Mouse (Mus musculus) MEL (cell line): ENCODE measurements around the gene Mei4. TPM values are rescaled to one million over a fixed set of nuclear protein-coding genes. Genes with fewer than 3 reads are reported as not detected.

Experiments used
- DNase-seq: peaks from one replicate; pipeline ENCODE4 v3.0.0; 2011; ENCODE audit warnings: low read depth, low spot score
- H3K27ac ChIP-seq: 2 replicates; pipeline ENCODE4 v1.5.1; 2012; ENCODE audit warnings: low read depth, mild to moderate bottlenecking, control low read depth, low read length, moderate library complexity; ENCODE audit not compliant: control insufficient read depth
- H3K27me3 ChIP-seq, 2 experiments: fragments of 150-350 bp in 1 of 2; sonication (generic) in 1 of 2; 2 replicates each; pipeline ENCODE4 v1.6.1; 2012; ENCODE audit warnings: low read length in 2 of 2, mild to moderate bottlenecking in 2 of 2, improper control_type of control experiment in 1 of 2, moderate library complexity in 1 of 2; ENCODE audit not compliant: insufficient read depth in 2 of 2, control insufficient read depth in 1 of 2
- H3K36me3 ChIP-seq, 2 experiments: 2 replicates each; pipeline ENCODE4 v1.6.1; 2012 to 2014; ENCODE audit warnings: low read length in 2 of 2, improper control_type of control experiment in 1 of 2, inconsistent platforms in 1 of 2, mild to moderate bottlenecking in 1 of 2; ENCODE audit not compliant: insufficient read depth in 2 of 2, control insufficient read depth in 1 of 2
- H3K4me1 ChIP-seq, 2 experiments: fragments of 150-350 bp in 1 of 2; sonication (generic) in 1 of 2; 2 replicates each; pipeline ENCODE4 v1.6.1; 2012; ENCODE audit warnings: low read length in 2 of 2, improper control_type of control experiment in 1 of 2, mild to moderate bottlenecking in 1 of 2; ENCODE audit not compliant: insufficient read depth in 2 of 2, control insufficient read depth in 1 of 2
- H3K4me3 ChIP-seq, 2 experiments: fragments of 150-350 bp in 1 of 2; sonication (generic) in 1 of 2; 2 replicates each; pipeline ENCODE4 v1.5.1; 2012; ENCODE audit warnings: low read depth in 2 of 2, low read length in 2 of 2, mild to moderate bottlenecking in 2 of 2, moderate library complexity in 2 of 2, control low read depth in 1 of 2, improper control_type of control experiment in 1 of 2; ENCODE audit not compliant: control insufficient read depth in 1 of 2, insufficient read depth in 1 of 2
- H3K79me2 ChIP-seq: 2 replicates; pipeline ENCODE4 v1.6.1; 2012; ENCODE audit warnings: mild to moderate bottlenecking, low read length, moderate library complexity; ENCODE audit not compliant: control insufficient read depth, poor library complexity, insufficient read depth
- H3K9ac ChIP-seq: 2 replicates; pipeline ENCODE4 v1.6.1; 2012; ENCODE audit warnings: low read depth, mild to moderate bottlenecking, control low read depth, low read length, moderate library complexity; ENCODE audit not compliant: control insufficient read depth, poor library complexity, severe bottlenecking
- H3K9me3 ChIP-seq: fragments of 150-350 bp; sonication (generic); replicated peaks from 2 replicates; pipeline ENCODE4 v1.6.1; 2012; ENCODE audit warnings: mild to moderate bottlenecking, low read length, improper control_type of control experiment, moderate library complexity; ENCODE audit not compliant: insufficient read depth
- CHD1 ChIP-seq: IDR thresholded peaks from 2 replicates; pipeline ENCODE4 v1.6.1; 2012; ENCODE audit warnings: low read depth, mild to moderate bottlenecking, inconsistent platforms, low read length, improper control_type of control experiment
- CHD2 ChIP-seq: IDR thresholded peaks from 2 replicates; pipeline ENCODE4 v1.6.1; 2011; ENCODE audit warnings: low read length, improper control_type of control experiment
- CTCF ChIP-seq, 3 experiments: IDR thresholded peaks in 2 of 3; conservative IDR thresholded peaks in 1 of 3; 2 replicates each; pipeline ENCODE4 v1.5.1; 2011 to 2012; ENCODE audit warnings: low read length in 3 of 3, low read depth in 2 of 3, mild to moderate bottlenecking in 2 of 3, improper control_type of control experiment in 1 of 3, inconsistent platforms in 1 of 3, mixed read lengths in 1 of 3, moderate library complexity in 1 of 3; ENCODE audit not compliant: control insufficient read depth in 1 of 3, insufficient read depth in 1 of 3, poor library complexity in 1 of 3, severe bottlenecking in 1 of 3
- ELF1 ChIP-seq: IDR thresholded peaks from 2 replicates; pipeline ENCODE4 v1.6.1; 2014; ENCODE audit warnings: low read depth, mild to moderate bottlenecking, inconsistent platforms, low read length, improper control_type of control experiment, moderate library complexity
- EP300 ChIP-seq, 2 experiments: IDR thresholded peaks; 2 replicates each; pipeline ENCODE4 v1.6.1; 2011; ENCODE audit warnings: improper control_type of control experiment in 2 of 2, low read length in 2 of 2, low read depth in 1 of 2, mild to moderate bottlenecking in 1 of 2
- ETS1 ChIP-seq: IDR thresholded peaks from 2 replicates; pipeline ENCODE4 v1.6.1; 2012; ENCODE audit warnings: low read depth, mild to moderate bottlenecking, inconsistent platforms, low read length, improper control_type of control experiment, moderate library complexity
- HCFC1 ChIP-seq: IDR thresholded peaks from 2 replicates; pipeline ENCODE4 v1.6.1; 2012; ENCODE audit warnings: low read depth, mild to moderate bottlenecking, inconsistent platforms, low read length, improper control_type of control experiment, moderate library complexity
- MAX ChIP-seq: IDR thresholded peaks from 2 replicates; pipeline ENCODE4 v1.6.1; 2011; ENCODE audit warnings: low read length, improper control_type of control experiment
- MAZ ChIP-seq: IDR thresholded peaks from 2 replicates; pipeline ENCODE4 v1.6.1; 2012; ENCODE audit warnings: low read depth, mild to moderate bottlenecking, inconsistent platforms, low read length, improper control_type of control experiment
- MYC ChIP-seq: IDR thresholded peaks from 2 replicates; pipeline ENCODE4 v1.6.1; 2011; ENCODE audit warnings: low read depth, mild to moderate bottlenecking, low read length, improper control_type of control experiment, moderate library complexity
- NRF1 ChIP-seq: IDR thresholded peaks from 2 replicates; pipeline ENCODE4 v1.6.1; 2014; ENCODE audit warnings: low read depth, mild to moderate bottlenecking, inconsistent platforms, low read length, improper control_type of control experiment, moderate library complexity; ENCODE audit not compliant: poor library complexity, insufficient read depth, severe bottlenecking
- RAD21 ChIP-seq: IDR thresholded peaks from 2 replicates; pipeline ENCODE4 v1.6.1; 2011; ENCODE audit warnings: mild to moderate bottlenecking, low read depth, low read length, improper control_type of control experiment
- SIN3A ChIP-seq: IDR thresholded peaks from 2 replicates; pipeline ENCODE4 v1.6.1; 2012; ENCODE audit warnings: low read length, improper control_type of control experiment, inconsistent platforms
- SMC3 ChIP-seq: IDR thresholded peaks from 2 replicates; pipeline ENCODE4 v1.6.1; 2011; ENCODE audit warnings: low read depth, low read length, improper control_type of control experiment
- TBP ChIP-seq: IDR thresholded peaks from 2 replicates; pipeline ENCODE4 v1.8.0; 2011; ENCODE audit warnings: low read depth, low read length, improper control_type of control experiment
- TCF12 ChIP-seq: IDR thresholded peaks from 2 replicates; pipeline ENCODE4 v1.6.1; 2014; ENCODE audit warnings: low read depth, mild to moderate bottlenecking, inconsistent platforms, low read length, improper control_type of control experiment, moderate library complexity
- USF1 ChIP-seq: IDR thresholded peaks from 2 replicates; pipeline ENCODE4 v1.6.1; 2014; ENCODE audit warnings: low read depth, mild to moderate bottlenecking, inconsistent platforms, low read length, improper control_type of control experiment, moderate library complexity
- USF2 ChIP-seq, 2 experiments: IDR thresholded peaks; 2 replicates each; pipeline ENCODE4 v1.6.1; 2011 to 2012; ENCODE audit warnings: improper control_type of control experiment in 2 of 2, low read length in 2 of 2, borderline replicate concordance in 1 of 2, inconsistent platforms in 1 of 2, low read depth in 1 of 2, mild to moderate bottlenecking in 1 of 2; ENCODE audit not compliant: insufficient read depth in 1 of 2
- ZC3H11A ChIP-seq: IDR thresholded peaks from 2 replicates; pipeline ENCODE4 v1.6.1; 2012; ENCODE audit warnings: low read depth, mild to moderate bottlenecking, inconsistent platforms, low read length, improper control_type of control experiment
- ZNF384 ChIP-seq: IDR thresholded peaks from 2 replicates; pipeline ENCODE4 v1.6.1; 2012; ENCODE audit warnings: low read depth, mild to moderate bottlenecking, inconsistent platforms, low read length, improper control_type of control experiment
- polyA plus RNA-seq, 2 experiments: library from polyadenylated mRNA; stranded (reverse) in 1 of 2; unstranded in 1 of 2; fragments of >175 nt in 1 of 2; fragments of >200 nt in 1 of 2; gene quantifications; 2 replicates each; pipeline versions ENCODE4 v1.2.1 to v1.2.4; 2012; ENCODE audit warnings: low replicate concordance in 2 of 2, low read depth in 1 of 2; ENCODE audit not compliant: insufficient read length in 2 of 2, insufficient read depth in 1 of 2, missing spikeins in 1 of 2
- total RNA-seq: library from RNA; depleted of rRNA; stranded (reverse); fragments of 300-350 nt; gene quantifications from 2 replicates; pipeline ENCODE4 v1.2.3, GENCODE M21; 2012

Gene Mei4
- total and polyA plus RNA-seq, 3 experiments, result not detected

DNA sequence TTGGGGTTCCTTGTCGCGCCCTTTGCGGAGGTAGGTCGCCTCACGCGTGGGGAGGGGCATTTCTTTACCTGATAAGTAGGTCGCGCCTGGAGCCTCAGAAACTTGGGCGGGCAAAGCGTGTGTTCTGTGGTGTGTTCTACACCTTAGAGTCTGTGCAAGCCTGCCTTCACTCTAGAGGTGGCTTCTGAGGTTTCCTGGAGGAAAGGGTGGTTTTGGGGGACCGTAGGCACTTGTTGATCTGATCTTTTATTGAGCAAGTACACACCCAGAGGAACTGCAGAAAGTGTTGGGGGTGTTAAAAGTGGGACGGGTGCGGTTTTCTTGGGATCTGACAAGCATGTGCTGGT lies 391 bp downstream of the Mei4 start:
- peaks cover 0 to 2% of the 10 kb centered on the region in 2 experiments; a peak in 1 of 4 replicates for H3K36me3 ChIP-seq
- no peak overlapping the region for H3K27ac ChIP-seq
- no peaks in the 10 kb centered on the region for H3K79me2 ChIP-seq
- TF ChIP-seq MAZ (no peak), CHD1 (no peak), NRF1 (no peak), MAX (no peak), ZNF384 (no peak), ETS1 (no peak), CTCF (IDR thresholded peaks at IDR 0.05 in 2 of 3, conservative IDR thresholded peaks at IDR 0.05 in 1 of 3; ENCODE audit: control insufficient read depth in 1 of 3, insufficient read depth in 1 of 3, low read depth in 2 of 3, low read length in 3 of 3, poor library complexity in 1 of 3, severe bottlenecking in 1 of 3) (no peak), TBP (no peak)
- no peak for DNase-seq
- H3K9me3 ChIP-seq, result no peaks in the 10 kb centered on the region
- peaks cover 0 to 9% of the 10 kb centered on the region in 2 experiments; a peak in 1 of 4 replicates for H3K4me1 ChIP-seq
- no peak overlapping the region for H3K4me3 ChIP-seq
- H3K27me3 ChIP-seq, result no peaks in the 10 kb centered on the region
- no peak overlapping the region for H3K9ac ChIP-seq

- TF ChIP-seq ETS1 (peak; percentile 23; the same call in 1 of the 2 replicates), RAD21 (no peak), CHD2 (no peak), EP300 (IDR thresholded peaks at IDR 0.05; ENCODE audit: low read depth in 1 of 2, low read length in 2 of 2) (peak in 1 of 2 experiments; percentile 58; a peak in 1 of 4 replicates), ZNF384 (peak; percentile 56)
- DNase-seq, result peak; percentile 19
- no peaks in the 10 kb centered on the region for H3K27me3 ChIP-seq
These were observed 2.6 kb downstream of the Mei4 start for GRCm38 (mm10) chr9:81866032-81866431.

DNA sequence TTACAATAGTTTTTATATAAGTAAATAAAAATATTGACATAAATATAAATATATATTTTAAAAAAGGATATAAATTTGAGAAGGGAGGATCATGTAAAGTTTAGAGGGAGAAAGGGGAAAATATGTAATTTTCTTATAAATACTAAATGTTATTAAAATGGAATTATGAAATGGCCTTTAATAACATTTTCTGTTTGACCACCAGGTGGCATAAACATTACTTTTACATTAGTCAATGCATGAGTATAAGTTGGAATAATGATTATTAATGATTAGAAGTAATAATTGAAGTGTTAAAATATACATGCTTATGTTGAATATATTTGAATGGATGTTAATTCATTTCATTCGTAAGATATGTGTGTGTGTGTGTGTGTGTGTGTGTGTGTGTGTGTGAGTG lies 58.0 kb downstream of the Mei4 start:
- no peak overlapping the region for H3K4me3 ChIP-seq
- peak; percentile 20 for DNase-seq
- no peaks in the 10 kb centered on the region for H3K9me3 ChIP-seq

More at GRCm38 (mm10) chr9:81866032-81866431, 2.6 kb downstream of the Mei4 start:
- no peaks in the 10 kb centered on the region for H3K9me3 ChIP-seq
- no peak overlapping the region for H3K4me3 ChIP-seq
- H3K27ac ChIP-seq, result peak overlapping the region; percentile 40; the same call in 1 of the 2 replicates
- no peak overlapping the region for H3K9ac ChIP-seq
- peaks cover 0 to 9% of the 10 kb centered on the region in 2 experiments; a peak in 1 of 4 replicates for H3K4me1 ChIP-seq
- peaks cover 0 to 2% of the 10 kb centered on the region in 2 experiments; a peak in 1 of 4 replicates for H3K36me3 ChIP-seq
- no peaks in the 10 kb centered on the region for H3K79me2 ChIP-seq

More for the DNA sequence above, 58.0 kb downstream of the Mei4 start:
- Histone ChIP-seq H3K27me3 (no peaks in the 10 kb centered on the region), H3K4me1 (peaks cover 0 to 4% of the 10 kb centered on the region in 2 experiments; a peak in 2 of 4 replicates), H3K36me3 (peaks cover 0 to 9% of the 10 kb centered on the region in 2 experiments; a peak in 2 of 4 replicates), H3K79me2 (no peaks in the 10 kb centered on the region), H3K27ac (no peak overlapping the region), H3K9ac (no peak overlapping the region)
- TF ChIP-seq SMC3, result peak; percentile 74
- TF ChIP-seq ZC3H11A, result peak; percentile 58
- TF ChIP-seq CTCF (IDR thresholded peaks at IDR 0.05 in 2 of 3, conservative IDR thresholded peaks at IDR 0.05 in 1 of 3; ENCODE audit: control insufficient read depth in 1 of 3, insufficient read depth in 1 of 3, low read depth in 2 of 3, low read length in 3 of 3, poor library complexity in 1 of 3, severe bottlenecking in 1 of 3), result peak in 2 of 3 experiments; percentile 14 to 48; a peak in 2 of 6 replicates
- TF ChIP-seq USF1, result no peak
- TF ChIP-seq ELF1, result no peak
- no peak for TF ChIP-seq MYC
- TF ChIP-seq CHD2, result no peak
- no peak for TF ChIP-seq HCFC1
- TF ChIP-seq USF2 (IDR thresholded peaks at IDR 0.05; ENCODE audit: borderline replicate concordance in 1 of 2, insufficient read depth in 1 of 2, low read depth in 1 of 2, low read length in 2 of 2), result no peak
- no peak for TF ChIP-seq MAZ
- TF ChIP-seq SIN3A, result no peak
- peak; percentile 59 for TF ChIP-seq RAD21
- TF ChIP-seq TCF12, result no peak
